Mouse (Mus musculus): ENCODE data around the gene Dnah9.

Gene Dnah9

GRCm38 (mm10) chr11:65788154-65788553, 380.2 kb downstream of the Dnah9 start, which contains the start of gene Map2k4:
Gene Map2k4 (minus strand): TSS chr11:65788297.
- peak; percentile 95 for DNase-seq

- no peak for DNase-seq
Measured at GRCm38 (mm10) chr11:65787421-65788151, 380.8 kb downstream of the Dnah9 start.

GRCm38 (mm10) chr11:65786160-65786559, 382.2 kb downstream of the Dnah9 start:
- no peak for DNase-seq

- DNase-seq, result no peak
Measured at GRCm38 (mm10) chr11:65781596-65781995, 386.8 kb downstream of the Dnah9 start.

All from thymus, postnatal 25 days (tissue).